Mouse (Mus musculus): ENCODE measurements around the gene Doc2b. TPM values are rescaled to one million over a fixed set of nuclear protein-coding genes. Genes with fewer than 3 reads are reported as not detected.

Gene Doc2b
- polyA plus RNA-seq (2012; rRNA removed) (0.01 and 0.02 TPM in 2 replicates), polyA plus RNA-seq (2014; fragmentation: Nextera tagmentation; extraction: Ambion mirVana) (not detected in 2 replicates)

DNA sequence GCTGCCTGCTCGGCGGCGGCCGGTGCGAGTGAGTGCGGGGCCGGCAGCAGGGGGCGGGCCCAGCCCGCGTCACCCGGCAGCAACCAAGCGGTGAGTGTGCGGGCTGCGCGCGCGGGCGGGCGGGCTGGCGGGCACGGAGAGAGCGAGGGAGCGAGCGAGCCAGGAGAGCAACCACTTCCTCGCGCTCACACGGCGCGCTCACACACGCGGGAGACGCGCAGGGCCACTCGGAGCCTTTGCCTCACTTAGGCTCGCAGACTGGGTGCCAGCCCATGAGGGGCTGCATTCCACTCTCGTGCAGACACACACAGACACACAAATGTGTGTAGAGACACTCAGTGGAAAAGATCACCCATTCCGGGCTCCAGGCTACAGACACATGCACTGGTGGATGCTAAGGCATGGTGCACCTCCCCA lies at the start of gene Doc2b:
TSS of gene Doc2b (minus strand) at position 21 of the 417 bp plus-strand sequence.
- peak within 1 kb of the TSS in 1 of 2 experiments; percentile 22; a peak in 1 of 4 replicates for H3K4me3 ChIP-seq (ENCODE audit: insufficient read depth in 1 of 2, low read depth in 2 of 2, low read length in 2 of 2)
- H3K27ac ChIP-seq: no peak within 1 kb of the TSS
- ATAC-seq (ENCODE audit: insufficient read depth) (no peak), DNase-seq (ENCODE audit: low read depth in 3 of 3, low spot score in 3 of 3) (no peak)
- peak within 1 kb of the TSS; percentile 27; the same call in 1 of the 2 replicates for H3K4me2 ChIP-seq (ENCODE audit: low read depth)
- peaks cover 37% of the 10 kb centered on the region for H3K27me3 ChIP-seq (ENCODE audit: control insufficient read depth, insufficient read depth, low read length)
- TF ChIP-seq CTCF (IDR thresholded peaks at IDR 0.05; ENCODE audit: low read depth) (no peak), EP300 (IDR thresholded peaks at IDR 0.05; ENCODE audit: low read depth) (no peak)
- H3K36me3 ChIP-seq (replicated peaks; ENCODE audit: control insufficient read depth, insufficient read depth, low read depth): no peaks in the 10 kb centered on the region
- no peaks in the 10 kb centered on the region for H3K9me3 ChIP-seq (ENCODE audit: control insufficient read depth, low read length)
- H3K9ac ChIP-seq (replicated peaks): no peak within 1 kb of the TSS
- WGBS (ENCODE audit: insufficient replicate concordance): 6% methylated on average over 34 of the region's 37 CpGs
- no peaks in the 10 kb centered on the region for H3K4me1 ChIP-seq (replicated peaks; ENCODE audit: control insufficient read depth in 2 of 2, insufficient read depth in 2 of 2, low read length in 1 of 2)

DNA sequence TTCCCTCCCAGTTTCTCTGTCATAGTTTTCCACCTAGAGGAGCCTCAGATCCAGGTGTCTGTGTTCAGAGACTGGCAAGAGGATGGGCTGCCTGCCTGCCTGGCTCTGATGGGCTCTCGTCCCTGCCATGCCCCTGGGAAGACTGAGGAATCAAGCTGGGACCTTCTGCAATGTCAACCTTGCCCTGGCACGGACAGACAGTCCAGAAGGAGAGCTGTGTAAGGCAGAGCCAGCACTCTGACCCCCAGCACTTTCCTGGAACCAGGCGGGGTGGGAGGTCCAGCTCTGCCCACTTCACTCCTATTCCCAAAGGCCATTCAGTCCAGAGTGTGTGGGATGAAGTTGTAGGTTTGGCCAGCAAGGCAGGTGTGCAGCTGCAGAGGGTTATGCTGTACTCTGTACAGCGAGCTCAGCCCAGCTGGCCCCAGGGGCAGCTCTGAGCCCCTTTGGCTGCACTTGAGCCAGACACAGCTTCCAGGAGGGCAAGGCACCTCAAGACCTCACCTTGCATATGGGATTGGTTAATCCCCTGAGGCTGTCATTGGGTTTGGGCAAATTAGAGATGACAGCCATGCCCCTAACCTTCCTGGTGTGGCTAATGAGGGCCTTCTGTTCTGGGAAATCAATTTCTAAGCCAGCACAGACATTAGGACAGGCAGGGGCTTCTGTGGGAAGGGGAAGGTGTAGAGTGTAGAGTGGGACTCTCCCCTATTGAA lies 47.2 kb upstream of the Doc2b start:
- no peaks in the 10 kb centered on the region for H3K9me3 ChIP-seq (ENCODE audit: control insufficient read depth, low read length)
- H3K4me2 ChIP-seq (ENCODE audit: low read depth): no peak overlapping the region
- no peak overlapping the region for H3K4me3 ChIP-seq (ENCODE audit: insufficient read depth in 1 of 2, low read depth in 2 of 2, low read length in 2 of 2)
- DNase-seq (ENCODE audit: low read depth in 3 of 3, low spot score in 3 of 3): no peak
- no peak for ATAC-seq (ENCODE audit: insufficient read depth)
- 47% methylated on average over 4 of the region's 4 CpGs for WGBS (ENCODE audit: insufficient replicate concordance)
- no peak for TF ChIP-seq EP300 (IDR thresholded peaks at IDR 0.05; ENCODE audit: low read depth)
- no peak for TF ChIP-seq CTCF (IDR thresholded peaks at IDR 0.05; ENCODE audit: low read depth)
- no peaks in the 10 kb centered on the region for H3K36me3 ChIP-seq (replicated peaks; ENCODE audit: control insufficient read depth, insufficient read depth, low read depth)
- H3K27me3 ChIP-seq (ENCODE audit: control insufficient read depth, insufficient read depth, low read length): no peaks in the 10 kb centered on the region
- no peak overlapping the region for H3K9ac ChIP-seq (replicated peaks)
- 0 out of 4 replicates have a peak, but pooled peaks cover 0 to 3% of the 10 kb centered on the region in 2 experiments for H3K4me1 ChIP-seq (replicated peaks; ENCODE audit: control insufficient read depth in 2 of 2, insufficient read depth in 2 of 2, low read length in 1 of 2)
- H3K27ac ChIP-seq: no peak overlapping the region

DNA sequence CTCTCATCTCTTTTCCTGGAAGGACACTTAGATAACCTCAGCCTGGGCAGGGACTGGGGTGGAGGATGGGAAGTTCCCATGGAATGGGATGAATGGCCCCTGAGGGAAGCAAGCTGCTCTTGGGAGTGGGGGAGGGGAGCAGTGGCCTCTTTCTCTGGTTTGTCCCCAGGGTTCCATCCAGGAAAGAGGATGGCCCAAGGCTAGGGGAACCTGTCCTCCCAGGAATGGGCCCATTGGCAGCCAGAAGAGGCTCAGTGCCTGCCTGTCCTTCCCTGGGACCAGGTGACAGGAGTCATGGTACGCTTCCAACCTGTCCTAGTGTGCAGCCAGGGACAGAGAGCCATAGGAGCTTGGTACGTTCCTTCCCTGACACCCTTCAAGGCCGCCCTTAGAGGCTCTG lies 45.7 kb upstream of the Doc2b start:
- TF ChIP-seq CTCF (IDR thresholded peaks at IDR 0.05; ENCODE audit: low read depth) (no peak), EP300 (IDR thresholded peaks at IDR 0.05; ENCODE audit: low read depth) (no peak)
- Histone ChIP-seq H3K36me3 (replicated peaks; ENCODE audit: control insufficient read depth, insufficient read depth, low read depth) (no peaks in the 10 kb centered on the region), H3K27ac (no peak overlapping the region), H3K4me1 (replicated peaks; ENCODE audit: control insufficient read depth in 2 of 2, insufficient read depth in 2 of 2, low read length in 1 of 2) (0 out of 4 replicates have a peak, but pooled peaks cover 0 to 3% of the 10 kb centered on the region in 2 experiments), H3K4me2 (ENCODE audit: low read depth) (no peak overlapping the region), H3K27me3 (ENCODE audit: control insufficient read depth, insufficient read depth, low read length) (no peaks in the 10 kb centered on the region), H3K9me3 (ENCODE audit: control insufficient read depth, low read length) (no peaks in the 10 kb centered on the region), H3K9ac (replicated peaks) (no peak overlapping the region), H3K4me3 (ENCODE audit: insufficient read depth in 1 of 2, low read depth in 2 of 2, low read length in 2 of 2) (no peak overlapping the region)
- DNase-seq (ENCODE audit: low read depth in 3 of 3, low spot score in 3 of 3) (no peak), ATAC-seq (ENCODE audit: insufficient read depth) (no peak)
- WGBS (ENCODE audit: insufficient replicate concordance): 39% methylated on average over 3 of the region's 3 CpGs

DNA sequence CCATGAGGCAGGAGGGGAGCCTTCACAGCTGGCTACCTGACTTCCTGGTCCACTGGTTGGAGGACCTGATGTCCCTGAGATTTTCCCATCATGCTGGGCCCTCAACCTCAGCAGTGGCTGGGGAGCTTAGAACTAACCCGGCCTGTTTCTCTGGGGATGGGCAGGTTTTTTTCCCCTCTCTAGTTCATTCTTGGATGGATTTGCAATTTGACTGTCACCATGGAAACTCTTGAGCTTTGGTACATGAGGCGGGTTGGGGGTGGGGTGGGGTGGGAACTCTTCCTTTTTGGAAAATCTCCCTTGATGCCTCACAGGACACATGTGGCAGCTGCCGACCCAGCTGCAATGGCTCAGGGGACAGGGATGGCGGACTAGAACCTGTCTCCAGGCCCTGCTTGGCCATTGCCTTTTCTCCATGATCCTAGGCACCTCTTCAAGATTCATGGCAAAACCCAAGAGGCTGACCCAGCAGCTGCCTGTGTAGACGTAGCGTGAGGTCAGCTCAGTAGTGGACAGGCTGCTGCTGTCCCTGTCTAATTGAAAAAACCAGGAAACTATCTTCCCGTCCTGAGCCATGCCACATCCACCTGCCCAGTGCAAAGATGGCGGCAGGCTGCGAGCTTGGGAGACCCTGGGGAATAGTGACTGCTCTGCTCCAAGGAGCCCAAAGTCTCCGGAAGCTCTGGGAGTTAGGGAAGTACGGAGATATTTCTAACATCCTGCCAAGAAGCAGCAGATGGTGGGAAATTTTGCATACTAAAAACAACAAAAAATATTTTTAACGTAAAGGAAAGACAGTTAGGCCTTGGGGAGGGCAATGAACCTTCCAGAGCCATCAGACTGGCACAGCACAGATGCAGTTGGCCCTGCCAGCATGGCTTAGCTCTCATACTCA lies 43.9 kb upstream of the Doc2b start:
- TF ChIP-seq EP300 (IDR thresholded peaks at IDR 0.05; ENCODE audit: low read depth) (no peak), CTCF (IDR thresholded peaks at IDR 0.05; ENCODE audit: low read depth) (no peak)

More for the DNA sequence above, 43.9 kb upstream of the Doc2b start:
- no peaks in the 10 kb centered on the region for H3K27me3 ChIP-seq (ENCODE audit: control insufficient read depth, insufficient read depth, low read length)
- ATAC-seq (ENCODE audit: insufficient read depth) (no peak), DNase-seq (ENCODE audit: low read depth in 3 of 3, low spot score in 3 of 3) (no peak)
- no peaks in the 10 kb centered on the region for H3K4me1 ChIP-seq (replicated peaks; ENCODE audit: control insufficient read depth in 2 of 2, insufficient read depth in 2 of 2, low read length in 1 of 2)
- no peaks in the 10 kb centered on the region for H3K36me3 ChIP-seq (replicated peaks; ENCODE audit: control insufficient read depth, insufficient read depth, low read depth)
- no peak overlapping the region for H3K4me2 ChIP-seq (ENCODE audit: low read depth)
- H3K9me3 ChIP-seq (ENCODE audit: control insufficient read depth, low read length): no peaks in the 10 kb centered on the region
- no peak overlapping the region for H3K4me3 ChIP-seq (ENCODE audit: insufficient read depth in 1 of 2, low read depth in 2 of 2, low read length in 2 of 2)
- H3K9ac ChIP-seq (replicated peaks): no peak overlapping the region
- no peak overlapping the region for H3K27ac ChIP-seq
- WGBS (ENCODE audit: insufficient replicate concordance): 62% methylated on average over 12 of the region's 12 CpGs
